Mouse (Mus musculus) ES-Bruce4 (cell line): Measurements from ENCODE around the gene Otud4.

Source experiments
- CTCF ChIP-seq: IDR thresholded peaks from one replicate; pipeline ENCODE4 v1.8.1; 2011; ENCODE audit warnings: low read depth, low read length
- EP300 ChIP-seq: IDR thresholded peaks from 2 replicates; pipeline ENCODE4 v1.6.1; 2011; ENCODE audit warnings: low read depth, low read length; ENCODE audit not compliant: insufficient read depth
- POLR2A ChIP-seq: IDR thresholded peaks from one replicate; pipeline ENCODE4 v1.8.1; 2011; ENCODE audit warnings: low read length; ENCODE audit not compliant: insufficient read depth

GRCm38 (mm10) chr8:79600962-79601361 lies 38.5 kb upstream of the Otud4 start:
- no peak for TF ChIP-seq POLR2A
- no peak for TF ChIP-seq CTCF
- TF ChIP-seq EP300 = no peak
